Mouse (Mus musculus): Measurements from ENCODE around the gene Rnf144b. TPM values are rescaled to one million over a fixed set of nuclear protein-coding genes. Genes with fewer than 3 reads are reported as not detected.

Rnf144b gene
- polyA plus RNA-seq, 1 experiment from 2014 or later: 0.73 TPM

DNA sequence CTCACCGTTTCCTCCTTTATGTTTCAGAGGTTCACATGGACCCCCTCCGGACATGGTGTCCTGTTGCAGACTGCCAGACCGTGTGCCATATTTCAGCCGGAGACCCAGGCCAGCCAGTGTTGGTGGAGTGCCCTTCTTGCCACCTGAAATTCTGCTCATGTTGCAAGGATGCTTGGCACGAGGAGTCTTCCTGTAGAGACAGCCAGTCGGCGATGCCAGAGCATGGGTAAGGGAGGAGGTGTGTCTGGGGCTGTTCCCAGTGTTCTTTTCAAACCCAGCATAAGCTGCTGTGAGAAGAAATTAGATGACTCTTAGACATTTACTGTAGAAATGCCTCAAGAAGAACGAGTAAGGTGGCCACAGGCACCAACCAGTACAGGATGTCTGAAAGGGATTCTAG lies 114.9 kb downstream of the Rnf144b start:
- H3K36me3 ChIP-seq (ENCODE audit: control insufficient read depth, insufficient read depth, low read length): no peaks in the 10 kb centered on the region
- H3K4me1 ChIP-seq (replicated peaks; ENCODE audit: control insufficient read depth, insufficient read depth, low read length): no peaks in the 10 kb centered on the region
- ATAC-seq (replicated peaks; ENCODE audit: low FRiP score) (no peak), DNase-seq (ENCODE audit: low spot score) (no peak)
- no peak overlapping the region for H3K4me3 ChIP-seq (ENCODE audit: low read depth, low read length)
- no peaks in the 10 kb centered on the region for H3K27me3 ChIP-seq (ENCODE audit: control insufficient read depth, insufficient read depth, low read length)
- H3K4me2 ChIP-seq (ENCODE audit: low read depth, low read length, severe bottlenecking): no peak overlapping the region
- no peak overlapping the region for H3K9ac ChIP-seq (ENCODE audit: low read length)
- no peak overlapping the region for H3K27ac ChIP-seq (ENCODE audit: low read depth, low read length)
- no peaks in the 10 kb centered on the region for H3K9me3 ChIP-seq (ENCODE audit: control insufficient read depth, low read length)
- 92% methylated on average over 8 of the region's 8 CpGs for WGBS

DNA sequence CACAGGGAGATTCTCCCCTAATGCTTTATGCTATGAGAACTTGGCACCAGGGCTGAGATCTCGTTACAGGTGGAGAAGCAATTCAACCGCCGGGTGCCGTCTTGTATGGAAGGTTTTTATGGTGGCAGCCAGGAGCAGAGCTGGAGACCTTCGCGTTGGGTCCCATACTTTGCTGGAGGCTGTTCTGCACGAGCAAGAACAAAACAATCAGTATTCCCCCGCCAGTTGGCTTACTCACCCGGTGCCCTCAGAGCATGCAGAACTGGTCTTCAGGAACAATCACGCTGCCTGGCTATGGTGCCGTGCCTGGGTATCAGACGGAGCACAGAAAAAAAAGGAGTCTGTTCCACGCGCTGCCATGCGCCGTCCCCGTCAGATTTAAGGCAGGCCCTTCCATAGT lies 115.7 kb downstream of the Rnf144b start:
- no peaks in the 10 kb centered on the region for H3K4me1 ChIP-seq (replicated peaks; ENCODE audit: control insufficient read depth, insufficient read depth, low read length)
- WGBS: 91% methylated on average over 17 of the region's 17 CpGs
- H3K4me3 ChIP-seq (ENCODE audit: low read depth, low read length): no peak overlapping the region
- no peak overlapping the region for H3K9ac ChIP-seq (ENCODE audit: low read length)
- H3K36me3 ChIP-seq (ENCODE audit: control insufficient read depth, insufficient read depth, low read length): no peaks in the 10 kb centered on the region
- H3K9me3 ChIP-seq (ENCODE audit: control insufficient read depth, low read length): no peaks in the 10 kb centered on the region
- no peaks in the 10 kb centered on the region for H3K27me3 ChIP-seq (ENCODE audit: control insufficient read depth, insufficient read depth, low read length)
- DNase-seq (ENCODE audit: low spot score) (no peak), ATAC-seq (replicated peaks; ENCODE audit: low FRiP score) (no peak)
- no peak overlapping the region for H3K4me2 ChIP-seq (ENCODE audit: low read depth, low read length, severe bottlenecking)
- no peak overlapping the region for H3K27ac ChIP-seq (ENCODE audit: low read depth, low read length)

DNA sequence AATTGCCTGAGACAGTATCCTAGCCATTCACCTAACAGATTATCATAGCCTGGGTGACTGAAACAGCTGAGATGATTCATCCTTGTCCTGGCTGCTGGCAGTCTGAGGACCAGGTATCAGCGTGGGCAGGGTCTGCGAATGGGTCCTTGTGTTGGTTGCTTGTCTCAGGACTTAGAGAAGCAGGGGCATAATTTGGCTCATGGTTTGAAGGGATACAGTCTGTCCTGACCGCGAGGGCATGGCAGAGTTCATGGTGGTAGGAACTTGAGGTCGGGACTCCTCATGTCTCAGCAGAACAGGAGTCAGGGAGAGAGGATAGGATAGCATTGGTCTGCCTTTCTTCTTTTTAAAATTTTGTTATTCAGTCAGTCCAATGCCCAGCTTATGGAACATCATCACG lies 121.1 kb downstream of the Rnf144b start:
- peaks cover 2% of the 10 kb centered on the region; the same call in 1 of the 2 replicates for H3K4me1 ChIP-seq (replicated peaks; ENCODE audit: control insufficient read depth, insufficient read depth, low read length)
- H3K27ac ChIP-seq (ENCODE audit: low read depth, low read length): no peak overlapping the region
- H3K4me3 ChIP-seq (ENCODE audit: low read depth, low read length): no peak overlapping the region
- no peaks in the 10 kb centered on the region for H3K9me3 ChIP-seq (ENCODE audit: control insufficient read depth, low read length)
- WGBS: 94% methylated on average over 6 of the region's 6 CpGs
- no peak overlapping the region for H3K4me2 ChIP-seq (ENCODE audit: low read depth, low read length, severe bottlenecking)
- no peaks in the 10 kb centered on the region for H3K36me3 ChIP-seq (ENCODE audit: control insufficient read depth, insufficient read depth, low read length)
- H3K9ac ChIP-seq (ENCODE audit: low read length): no peak overlapping the region
- DNase-seq (ENCODE audit: low spot score) (no peak), ATAC-seq (replicated peaks; ENCODE audit: low FRiP score) (no peak)
- no peaks in the 10 kb centered on the region for H3K27me3 ChIP-seq (ENCODE audit: control insufficient read depth, insufficient read depth, low read length)

GRCm38 (mm10) chr13:47244771-47245170 lies 122.3 kb downstream of the Rnf144b start:
- H3K27ac ChIP-seq (ENCODE audit: low read depth, low read length): no peak overlapping the region
- 92% methylated on average over 11 of the region's 11 CpGs for WGBS
- no peak overlapping the region for H3K4me3 ChIP-seq (ENCODE audit: low read depth, low read length)
- no peaks in the 10 kb centered on the region for H3K36me3 ChIP-seq (ENCODE audit: control insufficient read depth, insufficient read depth, low read length)
- no peak overlapping the region for H3K4me2 ChIP-seq (ENCODE audit: low read depth, low read length, severe bottlenecking)
- H3K4me1 ChIP-seq (replicated peaks; ENCODE audit: control insufficient read depth, insufficient read depth, low read length): peaks cover 2% of the 10 kb centered on the region; the same call in 1 of the 2 replicates
- H3K27me3 ChIP-seq (ENCODE audit: control insufficient read depth, insufficient read depth, low read length): no peaks in the 10 kb centered on the region
- ATAC-seq (replicated peaks; ENCODE audit: low FRiP score) (no peak), DNase-seq (ENCODE audit: low spot score) (no peak)
- H3K9ac ChIP-seq (ENCODE audit: low read length): no peak overlapping the region
- no peaks in the 10 kb centered on the region for H3K9me3 ChIP-seq (ENCODE audit: control insufficient read depth, low read length)

DNA sequence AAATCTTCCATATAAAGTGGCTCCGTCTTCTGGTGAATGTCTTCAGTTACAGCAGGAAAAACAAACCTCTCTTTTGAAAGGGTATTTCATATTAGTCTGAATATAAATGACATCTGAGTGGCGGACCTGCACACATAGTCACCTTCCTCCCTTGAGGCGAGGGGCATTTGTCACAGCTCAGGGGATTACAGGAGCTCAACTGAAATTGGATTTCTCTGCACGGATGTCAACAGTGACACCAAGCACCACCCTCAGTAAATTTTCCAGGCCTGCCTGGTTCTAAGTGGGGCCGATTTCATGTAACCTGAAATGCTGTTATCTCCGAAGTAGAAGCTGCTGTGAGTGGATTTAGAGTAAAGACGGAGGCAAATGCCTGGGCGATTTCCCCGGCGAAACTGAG lies 124.0 kb downstream of the Rnf144b start:
- Histone ChIP-seq H3K9me3 (ENCODE audit: control insufficient read depth, low read length) (no peaks in the 10 kb centered on the region), H3K4me1 (replicated peaks; ENCODE audit: control insufficient read depth, insufficient read depth, low read length) (peaks cover 2% of the 10 kb centered on the region; the same call in 1 of the 2 replicates), H3K36me3 (ENCODE audit: control insufficient read depth, insufficient read depth, low read length) (no peaks in the 10 kb centered on the region), H3K4me3 (ENCODE audit: low read depth, low read length) (no peak overlapping the region), H3K9ac (ENCODE audit: low read length) (no peak overlapping the region), H3K4me2 (ENCODE audit: low read depth, low read length, severe bottlenecking) (no peak overlapping the region), H3K27me3 (ENCODE audit: control insufficient read depth, insufficient read depth, low read length) (no peaks in the 10 kb centered on the region), H3K27ac (ENCODE audit: low read depth, low read length) (no peak overlapping the region)
- 77% methylated on average over 10 of the region's 10 CpGs for WGBS
- ATAC-seq (replicated peaks; ENCODE audit: low FRiP score) (no peak), DNase-seq (ENCODE audit: low spot score) (no peak)

DNA sequence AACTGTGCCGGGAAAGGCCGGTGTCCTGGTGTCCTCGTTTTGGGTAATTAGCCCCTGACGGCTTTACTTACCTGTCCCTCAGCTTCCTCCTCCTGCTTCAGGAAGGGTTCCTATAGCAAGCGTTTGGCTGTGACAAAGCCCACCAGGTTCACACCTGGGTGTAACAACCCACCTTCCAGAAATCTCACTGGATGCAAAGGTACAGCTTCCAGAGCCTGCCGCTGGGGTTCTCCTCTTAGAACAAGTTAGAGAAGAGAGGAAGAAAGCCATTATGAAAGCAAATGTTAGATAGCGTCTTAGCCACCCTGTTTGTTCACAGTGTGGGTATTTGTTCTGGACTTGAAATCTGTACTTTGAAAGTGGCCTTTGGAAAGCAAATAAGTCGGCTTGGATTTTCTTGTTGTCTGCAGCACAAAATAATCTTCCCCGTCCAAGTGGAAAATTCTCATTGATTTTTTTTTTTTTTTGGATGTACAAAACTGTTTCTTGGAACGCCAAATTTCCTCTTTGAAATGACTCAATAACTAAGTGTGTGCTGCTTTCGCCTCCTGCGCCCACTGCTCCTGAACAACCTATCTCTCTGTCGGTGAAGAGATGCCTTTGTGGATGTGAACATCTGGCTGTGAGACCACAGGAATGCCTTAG lies 124.8 kb downstream of the Rnf144b start:
- Histone ChIP-seq H3K9ac (ENCODE audit: low read length) (no peak overlapping the region), H3K4me1 (replicated peaks; ENCODE audit: control insufficient read depth, insufficient read depth, low read length) (peaks cover 2% of the 10 kb centered on the region; the same call in 1 of the 2 replicates), H3K27ac (ENCODE audit: low read depth, low read length) (no peak overlapping the region), H3K27me3 (ENCODE audit: control insufficient read depth, insufficient read depth, low read length) (no peaks in the 10 kb centered on the region), H3K36me3 (ENCODE audit: control insufficient read depth, insufficient read depth, low read length) (no peaks in the 10 kb centered on the region), H3K4me2 (ENCODE audit: low read depth, low read length, severe bottlenecking) (no peak overlapping the region), H3K4me3 (ENCODE audit: low read depth, low read length) (no peak overlapping the region), H3K9me3 (ENCODE audit: control insufficient read depth, low read length) (no peaks in the 10 kb centered on the region)
- 79% methylated on average over 13 of the region's 13 CpGs for WGBS
- ATAC-seq (replicated peaks; ENCODE audit: low FRiP score) (no peak), DNase-seq (ENCODE audit: low spot score) (no peak)

DNA sequence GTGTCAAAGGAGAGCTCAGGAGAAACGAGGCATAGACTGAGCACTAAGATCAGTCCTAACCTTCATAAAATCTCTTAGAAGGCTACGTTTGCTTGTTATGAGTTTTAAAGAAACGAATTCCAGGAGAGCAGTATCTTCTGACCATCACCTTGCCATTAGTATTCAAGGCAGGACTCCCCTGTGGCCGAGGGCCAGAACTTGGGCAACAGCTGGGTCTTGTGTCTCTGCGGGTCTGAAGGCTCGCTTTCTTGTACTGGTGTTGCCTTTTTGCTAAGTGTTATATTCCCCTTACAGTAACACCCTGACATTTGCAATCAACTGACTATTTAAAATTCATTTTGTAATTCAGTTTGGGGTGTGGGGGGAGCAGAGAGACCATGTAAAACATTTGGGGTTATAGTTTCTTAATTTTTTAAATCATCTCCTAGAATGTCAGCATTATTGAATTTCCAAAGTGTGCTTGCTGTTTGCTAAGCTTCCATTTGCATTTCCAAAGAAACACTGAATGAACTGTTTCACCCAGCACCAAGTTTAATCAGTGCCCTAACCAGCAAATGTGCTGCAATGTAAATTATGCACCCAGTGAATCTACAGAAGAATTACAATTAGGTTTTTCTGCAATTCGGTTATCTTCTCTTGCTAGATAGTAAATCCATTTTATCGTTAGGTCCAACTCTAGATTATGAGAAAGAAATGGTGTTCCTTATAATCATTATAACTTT lies 126.0 kb downstream of the Rnf144b start:
- Histone ChIP-seq H3K9ac (ENCODE audit: low read length) (no peak overlapping the region), H3K9me3 (ENCODE audit: control insufficient read depth, low read length) (no peaks in the 10 kb centered on the region), H3K27me3 (ENCODE audit: control insufficient read depth, insufficient read depth, low read length) (no peaks in the 10 kb centered on the region), H3K4me3 (ENCODE audit: low read depth, low read length) (no peak overlapping the region), H3K4me2 (ENCODE audit: low read depth, low read length, severe bottlenecking) (no peak overlapping the region), H3K4me1 (replicated peaks; ENCODE audit: control insufficient read depth, insufficient read depth, low read length) (peaks cover 2% of the 10 kb centered on the region; the same call in 1 of the 2 replicates), H3K27ac (ENCODE audit: low read depth, low read length) (no peak overlapping the region), H3K36me3 (ENCODE audit: control insufficient read depth, insufficient read depth, low read length) (no peaks in the 10 kb centered on the region)
- 77% methylated on average over 8 of the region's 8 CpGs for WGBS
- ATAC-seq (replicated peaks; ENCODE audit: low FRiP score): no peak
- no peak for DNase-seq (ENCODE audit: low spot score)

DNA sequence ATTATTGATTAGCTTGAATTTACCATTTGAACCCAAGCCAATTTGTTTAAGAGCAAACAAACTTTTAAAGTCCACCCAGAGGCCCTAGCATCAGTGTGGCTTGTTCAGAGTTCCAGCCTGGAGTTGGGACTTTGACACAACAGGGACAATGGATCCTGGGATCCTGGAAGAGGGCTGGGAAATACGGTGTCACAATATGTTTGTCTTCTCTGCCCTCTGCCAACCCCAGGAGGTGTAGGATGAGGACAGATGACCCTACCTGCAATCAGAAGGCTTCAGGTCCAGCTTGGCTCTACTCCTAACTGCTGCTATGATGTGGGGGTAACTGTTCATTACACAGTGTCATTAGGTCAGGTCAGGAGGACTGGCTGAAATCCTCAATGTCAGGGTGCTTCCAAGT lies 128.2 kb downstream of the Rnf144b start:
- H3K4me1 ChIP-seq (replicated peaks; ENCODE audit: control insufficient read depth, insufficient read depth, low read length): peaks cover 1% of the 10 kb centered on the region; the same call in 1 of the 2 replicates
- DNase-seq (ENCODE audit: low spot score): no peak
- WGBS: 81% methylated on average over 1 of the region's 1 CpGs

More for the DNA sequence above, 128.2 kb downstream of the Rnf144b start:
- H3K4me3 ChIP-seq (ENCODE audit: low read depth, low read length): no peak overlapping the region
- ATAC-seq (replicated peaks; ENCODE audit: low FRiP score): no peak
- H3K36me3 ChIP-seq (ENCODE audit: control insufficient read depth, insufficient read depth, low read length): no peaks in the 10 kb centered on the region
- H3K27me3 ChIP-seq (ENCODE audit: control insufficient read depth, insufficient read depth, low read length): no peaks in the 10 kb centered on the region
- no peaks in the 10 kb centered on the region for H3K9me3 ChIP-seq (ENCODE audit: control insufficient read depth, low read length)
- H3K4me2 ChIP-seq (ENCODE audit: low read depth, low read length, severe bottlenecking): no peak overlapping the region
- H3K9ac ChIP-seq (ENCODE audit: low read length): no peak overlapping the region
- H3K27ac ChIP-seq (ENCODE audit: low read depth, low read length): no peak overlapping the region

Data from forebrain, embryonic 11.5 days (tissue).